Mouse (Mus musculus) ovary, adult 18-20 months (tissue): ENCODE measurements at regions not wholly inside any gene's neighbourhood (a gene's known extent, or its start where the extent isn't known, plus 50 kb on each side); places are given as distances from the start of the nearest gene placed in this dataset.

ENCODE experiments used
- DNase-seq: peaks from one replicate; pipeline ENCODE4 v3.0.0; 2022; ENCODE audit warnings: low spot score, mixed read lengths

DNA sequence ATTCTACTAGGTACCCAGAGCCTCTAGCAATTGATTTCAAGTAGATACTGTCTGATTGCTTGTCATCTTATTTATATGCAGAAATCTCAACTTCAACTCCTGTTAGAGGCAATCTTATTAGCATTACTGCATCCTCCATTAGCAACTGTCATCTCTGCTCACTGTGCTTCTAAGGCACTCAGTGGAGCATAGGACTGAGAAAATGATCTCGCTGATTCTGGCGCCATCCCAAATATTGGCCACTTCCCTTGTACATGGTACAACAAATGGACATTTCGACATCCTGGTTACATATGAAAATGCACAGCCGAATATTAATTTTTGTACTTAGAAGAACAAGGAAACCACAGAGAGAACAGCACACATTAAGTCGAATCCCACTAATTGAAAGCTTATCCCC lies 329.7 kb upstream of the G2e3 start:
- no peak for DNase-seq

GRCm38 (mm10) chr12:51016081-51016480 lies 331.8 kb upstream of the G2e3 start:
- no peak for DNase-seq

DNA sequence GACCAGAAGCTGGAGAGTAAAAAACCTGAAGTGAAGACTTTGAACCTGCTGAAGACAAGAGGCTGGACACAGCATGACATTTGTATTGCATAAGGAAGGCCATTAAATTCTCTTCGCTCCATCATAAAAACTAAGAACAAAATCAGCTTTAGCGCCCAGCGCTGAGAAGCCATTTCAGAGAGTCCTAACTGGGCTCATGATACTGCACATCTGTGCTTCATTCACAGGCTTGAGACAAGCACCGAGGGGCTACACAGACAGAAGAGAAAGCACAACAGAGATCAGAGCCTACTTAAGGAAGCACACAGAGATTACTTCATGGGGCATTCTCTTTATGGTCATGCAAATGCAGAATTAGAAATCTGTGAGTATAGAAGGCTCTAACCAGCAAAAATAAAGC lies 338.2 kb upstream of the G2e3 start:
- no peak for DNase-seq

DNA sequence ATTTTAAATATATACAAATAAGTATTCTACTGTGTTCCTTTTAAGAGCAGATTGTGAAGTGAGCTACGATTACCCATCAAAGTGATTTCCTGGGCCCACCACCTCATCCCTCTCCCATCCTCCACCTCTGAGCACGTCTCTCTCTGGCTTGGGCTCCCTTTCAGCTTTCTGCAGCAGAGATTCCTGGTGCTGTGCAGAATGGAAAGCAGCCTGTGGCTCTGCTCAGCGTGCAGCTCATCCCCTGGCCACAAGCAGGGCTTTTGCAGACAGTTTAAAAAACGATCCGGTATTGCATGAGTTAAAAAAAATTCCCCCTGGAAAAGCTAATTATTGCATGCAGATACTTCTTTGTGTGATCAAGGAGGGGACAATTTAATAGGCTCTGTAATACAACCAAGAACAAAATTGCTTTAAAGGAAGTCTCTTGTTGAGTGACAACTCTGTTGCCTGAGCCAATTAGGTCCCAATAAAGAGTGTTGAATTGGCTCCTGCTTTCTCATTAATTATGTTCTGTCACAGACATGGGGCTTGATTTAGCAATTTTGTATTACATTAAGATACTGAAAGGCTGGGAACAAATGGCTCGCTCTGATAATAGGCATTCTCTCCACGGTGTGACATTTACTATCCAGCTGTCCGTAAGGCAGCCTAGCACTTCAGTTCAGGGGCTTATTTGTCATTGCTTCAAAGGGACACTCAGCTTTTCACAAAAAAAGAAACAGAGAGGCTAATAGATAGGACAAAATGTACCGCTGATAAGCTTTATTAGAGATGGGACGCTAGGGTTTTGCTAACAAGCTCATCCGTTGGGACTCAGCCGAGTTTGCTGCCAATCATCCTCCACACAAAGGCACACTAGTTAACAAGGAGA lies 345.9 kb upstream of the G2e3 start:
- DNase-seq: no peak

GRCm38 (mm10) chr12:51001096-51001495 lies 346.8 kb upstream of the G2e3 start:
- DNase-seq: no peak

- no peak for DNase-seq
These were observed 347.4 kb upstream of the G2e3 start for GRCm38 (mm10) chr12:51000281-51001075.

GRCm38 (mm10) chr12:50999295-51000237 lies 348.3 kb upstream of the G2e3 start:
- peak; percentile 50 for DNase-seq

DNA sequence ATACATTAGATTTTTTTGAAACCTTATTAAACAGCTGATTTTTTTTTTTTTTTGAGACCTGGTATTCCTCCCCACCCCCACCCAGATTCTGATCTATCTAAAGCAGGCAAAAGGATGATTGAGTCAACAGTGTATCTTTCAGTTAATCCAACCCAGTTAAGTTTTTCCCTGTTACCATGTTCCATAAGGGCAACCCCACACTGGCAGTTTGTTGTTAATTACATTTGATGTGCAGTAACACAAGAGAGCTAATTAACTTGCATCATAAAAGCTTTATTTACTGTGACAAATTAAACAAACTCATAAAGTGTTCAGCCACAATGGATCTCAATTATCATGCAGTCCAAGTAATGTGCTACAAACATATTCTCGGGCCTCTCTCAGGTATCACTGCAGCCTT lies 346.8 kb upstream of the Prkd1 start:
- no peak for DNase-seq

DNA sequence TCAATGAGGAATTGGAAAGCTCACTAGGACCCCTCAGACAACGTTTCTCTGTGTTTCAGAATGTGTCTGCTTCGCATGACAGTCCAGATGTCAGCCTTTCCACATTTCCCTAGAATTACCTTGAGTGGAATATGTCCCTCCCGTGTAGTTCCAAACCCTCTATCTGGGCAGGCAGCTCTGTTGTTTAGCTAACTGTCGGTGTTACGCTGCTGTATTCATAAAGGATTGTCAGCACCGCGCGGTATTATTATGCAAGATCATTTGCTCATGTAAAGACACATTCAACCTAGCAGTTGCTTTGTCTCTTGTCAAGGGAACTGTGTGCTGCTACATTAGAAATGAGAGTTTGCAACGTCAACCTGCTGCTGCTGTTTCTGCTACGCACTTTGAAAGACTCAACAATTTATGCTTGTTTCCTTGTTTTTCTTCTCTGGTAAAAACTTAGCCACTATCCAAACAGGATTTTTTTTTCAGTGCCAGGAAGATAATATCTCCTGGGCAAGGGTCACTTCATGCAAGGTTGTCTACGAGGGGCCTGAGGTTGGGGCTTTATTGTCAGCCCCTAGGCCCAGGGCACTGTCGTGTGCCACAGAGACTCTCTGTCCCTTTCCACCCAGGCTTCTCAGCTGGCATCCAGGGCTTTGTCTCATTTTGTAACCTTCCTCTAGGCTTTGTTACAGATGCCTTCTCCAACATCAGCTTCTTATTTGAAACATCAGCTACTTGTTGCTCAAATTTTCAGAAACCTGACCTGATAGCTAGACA lies 340.8 kb upstream of the Prkd1 start:
- DNase-seq: no peak

GRCm38 (mm10) chr12:50981318-50981717 lies 332.4 kb upstream of the Prkd1 start:
- no peak for DNase-seq

DNA sequence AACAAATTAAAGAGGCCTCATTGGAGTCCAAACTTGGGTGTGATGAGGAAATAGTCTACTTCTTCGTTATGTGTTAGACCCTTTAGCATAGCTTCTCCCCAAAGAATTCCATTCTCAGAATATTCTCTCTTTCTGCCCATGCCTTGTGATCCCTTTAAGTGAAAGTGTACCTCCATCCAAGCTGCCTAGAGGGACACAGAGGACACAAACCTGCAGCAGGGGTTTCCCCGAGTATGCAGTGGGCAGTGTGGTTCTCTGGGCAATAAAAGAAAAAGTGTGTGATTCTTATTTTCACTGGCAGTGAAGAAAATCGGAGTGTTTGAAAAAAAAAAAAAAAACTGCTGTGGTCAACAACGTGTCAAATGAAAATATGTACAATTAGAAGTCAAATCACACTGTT lies 331.9 kb upstream of the Prkd1 start:
- DNase-seq: no peak

- no peak for DNase-seq
These were observed 321.8 kb upstream of the Prkd1 start for GRCm38 (mm10) chr12:50970759-50971122.

- no peak for DNase-seq
These were observed 321.2 kb upstream of the Prkd1 start for GRCm38 (mm10) chr12:50969887-50970758.

- DNase-seq: no peak
These were observed 320.5 kb upstream of the Prkd1 start for GRCm38 (mm10) chr12:50969402-50969801.

- no peak for DNase-seq
These were observed 318.4 kb upstream of the Prkd1 start for GRCm38 (mm10) chr12:50967168-50967810.

GRCm38 (mm10) chr12:50953971-50954370 lies 305.1 kb upstream of the Prkd1 start:
- no peak for DNase-seq

DNA sequence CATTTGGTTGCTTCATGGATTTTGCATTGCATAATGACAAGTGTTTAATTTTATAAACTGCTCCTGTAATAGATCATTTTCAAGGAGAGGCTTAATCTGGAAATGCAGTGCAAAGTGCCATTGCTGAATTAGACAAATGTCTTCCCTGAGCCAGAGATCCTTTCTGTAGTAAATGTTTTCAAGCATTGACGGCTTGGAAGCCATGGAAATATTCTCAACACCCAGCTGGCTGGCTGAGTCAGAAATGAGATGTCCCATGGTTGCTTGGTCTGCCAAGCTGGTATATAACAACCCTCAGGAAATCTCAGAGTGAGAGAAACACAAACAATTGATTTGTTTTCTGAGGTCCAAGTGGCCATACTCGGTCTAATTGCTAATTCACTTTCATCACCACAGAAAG lies 298.1 kb upstream of the Prkd1 start:
- DNase-seq: no peak

DNA sequence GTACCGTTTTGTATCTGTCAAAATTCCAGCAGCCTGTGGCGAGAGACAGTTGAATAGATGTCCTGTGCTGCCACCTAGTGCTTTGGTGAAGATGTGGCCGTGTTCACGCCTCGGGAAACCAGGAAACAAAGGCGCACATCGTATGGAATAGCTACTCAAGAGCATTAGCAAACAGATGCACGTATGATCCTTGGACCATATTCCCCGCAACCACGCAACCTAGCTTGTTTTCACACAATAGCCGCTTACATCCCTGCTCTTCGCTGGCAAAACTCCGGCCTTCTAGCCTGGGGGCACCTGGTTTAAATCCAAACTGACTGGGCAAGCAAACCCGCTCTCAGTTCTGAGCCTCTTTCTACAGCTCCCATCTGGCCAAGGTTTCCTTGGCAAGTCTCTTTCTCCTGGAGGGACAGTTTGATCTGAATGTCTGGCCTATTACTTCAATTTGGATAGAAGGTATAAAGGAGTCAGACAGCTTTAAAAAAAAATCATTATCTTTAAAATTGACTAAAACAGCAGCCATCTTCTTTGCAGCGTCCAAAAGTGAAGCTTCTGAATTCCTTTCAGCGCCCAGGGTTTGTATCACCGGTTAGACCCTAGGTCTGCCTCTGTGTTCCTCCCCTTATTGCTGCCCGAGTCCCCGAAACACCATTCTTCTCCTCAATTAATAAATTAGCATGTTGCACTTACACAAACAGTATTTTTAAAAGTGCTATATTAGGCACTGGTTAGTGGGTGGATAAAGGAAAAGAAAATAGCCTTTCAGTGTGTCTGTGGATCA lies 295.0 kb upstream of the Prkd1 start:
- no peak for DNase-seq

DNA sequence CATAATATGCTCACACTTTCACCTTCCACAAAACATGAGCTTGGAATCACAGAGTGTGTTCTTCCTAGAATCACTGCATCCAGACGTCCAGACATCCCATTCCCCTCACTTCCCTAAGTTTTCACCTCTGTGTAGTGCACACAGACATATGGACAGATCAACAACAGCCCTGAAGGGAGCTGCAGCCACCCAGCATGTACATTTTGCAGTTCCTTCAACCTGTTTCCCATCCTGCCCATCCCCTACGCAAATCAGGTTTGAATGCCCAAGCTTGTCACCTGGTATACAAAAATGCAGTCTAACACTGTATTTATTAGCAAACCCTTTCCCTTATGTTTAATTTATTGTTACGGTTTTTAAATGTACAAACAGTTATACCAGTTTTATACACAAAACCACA lies 294.4 kb upstream of the Prkd1 start:
- DNase-seq: no peak
